Mouse (Mus musculus) liver, embryonic 16.5 days (tissue): ENCODE data around the gene Uba6. TPM values are rescaled to one million over a fixed set of nuclear protein-coding genes. Genes with fewer than 3 reads are reported as not detected.

Experiments used
- ATAC-seq: fragments of 200-750 bp; cut with Nextera tagmentation; 2 replicates; pipeline ENCODE4 v1.8.0; 2017; ENCODE audit warnings: low read depth, mild to moderate bottlenecking, moderate number of reproducible peaks, moderate library complexity
- H3K27ac ChIP-seq: fragments of 300-500 bp; sonication (generic); 2 replicates; pipeline ENCODE4 v1.5.1; 2014; ENCODE audit warnings: mild to moderate bottlenecking, low read length
- H3K27me3 ChIP-seq: fragments of 300-500 bp; sonication (generic); 2 replicates; pipeline ENCODE4 v1.6.1; 2014; ENCODE audit warnings: low read depth, low read length, mixed read lengths; ENCODE audit not compliant: control insufficient read depth, insufficient read depth
- H3K36me3 ChIP-seq: fragments of 300-500 bp; sonication (generic); 2 replicates; pipeline ENCODE4 v1.6.1; 2014; ENCODE audit warnings: mild to moderate bottlenecking; ENCODE audit not compliant: control insufficient read depth, insufficient read depth
- H3K4me1 ChIP-seq: fragments of 300-500 bp; sonication (generic); 2 replicates; pipeline ENCODE4 v1.6.1; 2014; ENCODE audit warnings: low read depth, low read length, mixed read lengths; ENCODE audit not compliant: control insufficient read depth
- H3K4me2 ChIP-seq: fragments of 300-500 bp; sonication (generic); 2 replicates; pipeline ENCODE4 v1.6.1; 2014; ENCODE audit warnings: low read depth, low read length, mixed read lengths
- H3K4me3 ChIP-seq: fragments of 300-500 bp; sonication (generic); 2 replicates; pipeline ENCODE4 v1.5.1; 2014; ENCODE audit warnings: low read depth, mild to moderate bottlenecking, low read length
- H3K9ac ChIP-seq: fragments of 300-500 bp; sonication (generic); 2 replicates; pipeline ENCODE4 v1.6.1; 2014; ENCODE audit warnings: low read depth, low read length
- H3K9me3 ChIP-seq: fragments of 300-500 bp; sonication (generic); replicated peaks from 2 replicates; pipeline ENCODE4 v1.6.1; 2016; ENCODE audit warnings: low read length; ENCODE audit not compliant: control insufficient read depth
- WGBS: fragments of 180-500 bp; shearing (Covaris S2); extraction: QIAGEN DNeasy Blood & Tissue Kit; methylation state at CpG from one replicate; pipeline ENCODE4 v1.1.7; 2014; ENCODE audit not compliant: insufficient replicate concordance; 5-methylcytosine and 5-hydroxymethylcytosine counted together
- polyA plus RNA-seq: library from polyadenylated mRNA; unstranded; fragments of >200 nt; fragmentation: Nextera tagmentation; extraction: Ambion mirVana; gene quantifications from 2 replicates; pipeline ENCODE4 v1.2.1, GENCODE M21; 2015

Uba6 gene
- polyA plus RNA-seq, result 3.4 TPM in 2 replicates

- Histone ChIP-seq H3K4me2 (peak within 1 kb of the TSS; percentile 96), H3K27me3 (no peaks in the 10 kb centered on the region), H3K27ac (peak within 1 kb of the TSS; percentile 80), H3K4me1 (peaks cover 11% of the 10 kb centered on the region), H3K4me3 (peak within 1 kb of the TSS; percentile 71), H3K9me3 (no peaks in the 10 kb centered on the region), H3K36me3 (no peaks in the 10 kb centered on the region; the same call in 1 of the 2 replicates), H3K9ac (peak within 1 kb of the TSS; percentile 68)
- WGBS, result under 1% methylated on average over 64 of the region's 67 CpGs
- peak; percentile 99 for ATAC-seq
Measured at GRCm38 (mm10) chr5:86172449-86173161, at the start of gene Uba6. Uba6 (minus strand) TSS chr5:86172803.

GRCm38 (mm10) chr5:86197801-86198200 lies 25.2 kb upstream of the Uba6 start, which contains the start of gene Gnrhr:
Gnrhr (minus strand) TSS chr5:86197901.
- no peak within 1 kb of the TSS for H3K4me2 ChIP-seq
- no peak within 1 kb of the TSS for H3K27ac ChIP-seq
- no peaks in the 10 kb centered on the region for H3K9me3 ChIP-seq
- WGBS, result 74% methylated on average over 10 of the region's 10 CpGs
- no peak within 1 kb of the TSS for H3K9ac ChIP-seq
- H3K4me1 ChIP-seq, result no peaks in the 10 kb centered on the region
- no peaks in the 10 kb centered on the region for H3K27me3 ChIP-seq
- no peaks in the 10 kb centered on the region for H3K36me3 ChIP-seq
- no peak for ATAC-seq
- H3K4me3 ChIP-seq, result no peak within 1 kb of the TSS

- no peaks in the 10 kb centered on the region for H3K36me3 ChIP-seq
- no peak overlapping the region for H3K4me3 ChIP-seq
- H3K4me2 ChIP-seq, result no peak overlapping the region
- no peaks in the 10 kb centered on the region for H3K4me1 ChIP-seq
- no peak overlapping the region for H3K27ac ChIP-seq
- no peaks in the 10 kb centered on the region for H3K9me3 ChIP-seq
- no peak overlapping the region for H3K9ac ChIP-seq
- ATAC-seq, result no peak
- H3K27me3 ChIP-seq, result no peaks in the 10 kb centered on the region
- 11% methylated on average over 4 of the region's 4 CpGs for WGBS
Measured at GRCm38 (mm10) chr5:86191356-86191755, 18.8 kb upstream of the Uba6 start.

- ATAC-seq, result no peak
- no peaks in the 10 kb centered on the region for H3K27me3 ChIP-seq
- no peak overlapping the region for H3K9ac ChIP-seq
- no peak overlapping the region for H3K4me2 ChIP-seq
- H3K9me3 ChIP-seq, result no peaks in the 10 kb centered on the region
- 19% methylated on average over 5 of the region's 5 CpGs for WGBS
- H3K4me3 ChIP-seq, result no peak overlapping the region
- H3K36me3 ChIP-seq, result no peaks in the 10 kb centered on the region
- H3K27ac ChIP-seq, result no peak overlapping the region
- H3K4me1 ChIP-seq, result no peaks in the 10 kb centered on the region
Measured at GRCm38 (mm10) chr5:86190770-86191169, 18.2 kb upstream of the Uba6 start.

GRCm38 (mm10) chr5:86190290-86190689 lies 17.7 kb upstream of the Uba6 start:
- WGBS, result 40% methylated on average over 15 of the region's 15 CpGs
- no peaks in the 10 kb centered on the region for H3K9me3 ChIP-seq
- no peaks in the 10 kb centered on the region for H3K27me3 ChIP-seq
- H3K4me1 ChIP-seq, result no peaks in the 10 kb centered on the region
- H3K9ac ChIP-seq, result no peak overlapping the region
- no peaks in the 10 kb centered on the region for H3K36me3 ChIP-seq
- no peak overlapping the region for H3K4me2 ChIP-seq
- no peak overlapping the region for H3K4me3 ChIP-seq
- no peak overlapping the region for H3K27ac ChIP-seq
- no peak for ATAC-seq

- Histone ChIP-seq H3K9ac (no peak overlapping the region), H3K27me3 (no peaks in the 10 kb centered on the region), H3K4me3 (no peak overlapping the region), H3K4me1 (no peaks in the 10 kb centered on the region), H3K27ac (no peak overlapping the region), H3K36me3 (no peaks in the 10 kb centered on the region), H3K4me2 (no peak overlapping the region), H3K9me3 (no peaks in the 10 kb centered on the region)
- 50% methylated on average over 6 of the region's 6 CpGs for WGBS
- no peak for ATAC-seq
Measured at GRCm38 (mm10) chr5:86187441-86187840, 14.8 kb upstream of the Uba6 start.

GRCm38 (mm10) chr5:86173778-86174177 lies 1.2 kb upstream of the Uba6 start:
- no peak for ATAC-seq
- H3K9ac ChIP-seq, result no peak overlapping the region
- no peaks in the 10 kb centered on the region; the same call in 1 of the 2 replicates for H3K36me3 ChIP-seq
- no peak overlapping the region for H3K27ac ChIP-seq
- no peaks in the 10 kb centered on the region for H3K9me3 ChIP-seq
- no peak overlapping the region for H3K4me3 ChIP-seq
- no peaks in the 10 kb centered on the region for H3K27me3 ChIP-seq
- peaks cover 11% of the 10 kb centered on the region for H3K4me1 ChIP-seq
- H3K4me2 ChIP-seq, result no peak overlapping the region
- WGBS, result 47% methylated on average over 2 of the region's 2 CpGs

GRCm38 (mm10) chr5:86172088-86172448 lies 535 bp downstream of the Uba6 start:
- Histone ChIP-seq H3K9ac (peak overlapping the region; percentile 68), H3K9me3 (no peaks in the 10 kb centered on the region), H3K27me3 (no peaks in the 10 kb centered on the region), H3K4me1 (peaks cover 11% of the 10 kb centered on the region), H3K4me2 (peak overlapping the region; percentile 96), H3K27ac (peak overlapping the region; percentile 80), H3K4me3 (peak overlapping the region; percentile 71), H3K36me3 (no peaks in the 10 kb centered on the region; the same call in 1 of the 2 replicates)
- ATAC-seq, result 0 out of 2 replicates have a peak, but pooled peaks have one; percentile 0
- WGBS, result 1% methylated on average over 15 of the region's 15 CpGs

- Histone ChIP-seq H3K4me2 (no peak overlapping the region), H3K27ac (no peak overlapping the region), H3K4me1 (no peaks in the 10 kb centered on the region), H3K9ac (no peak overlapping the region), H3K9me3 (no peaks in the 10 kb centered on the region), H3K36me3 (peaks cover 2% of the 10 kb centered on the region; the same call in 1 of the 2 replicates), H3K27me3 (no peaks in the 10 kb centered on the region), H3K4me3 (no peak overlapping the region)
- ATAC-seq, result no peak
Measured at GRCm38 (mm10) chr5:86129828-86130227, 42.8 kb downstream of the Uba6 start.
